Mouse (Mus musculus) liver, embryonic 13.5 days (tissue): Measurements from ENCODE around the gene Mknk1. TPM values are rescaled to one million over a fixed set of nuclear protein-coding genes. Genes with fewer than 3 reads are reported as not detected.

Source experiments
- ATAC-seq: fragments of 200-750 bp; cut with Nextera tagmentation; 2 replicates; pipeline ENCODE4 v1.8.0; 2017; ENCODE audit warnings: low read depth, mild to moderate bottlenecking, moderate number of reproducible peaks, moderate library complexity
- DNase-seq: peaks from one replicate; pipeline ENCODE4 v3.0.0; 2022
- H3K27ac ChIP-seq: fragments of 300-500 bp; sonication (generic); 2 replicates; pipeline ENCODE4 v1.5.1; 2015; ENCODE audit warnings: moderate library complexity, mild to moderate bottlenecking, inconsistent platforms
- H3K27me3 ChIP-seq: fragments of 300-500 bp; sonication (generic); 2 replicates; pipeline ENCODE4 v1.6.1; 2015; ENCODE audit warnings: mild to moderate bottlenecking, inconsistent platforms
- H3K36me3 ChIP-seq: fragments of 300-500 bp; sonication (generic); 2 replicates; pipeline ENCODE4 v1.6.1; 2015; ENCODE audit warnings: mild to moderate bottlenecking, inconsistent platforms
- H3K4me1 ChIP-seq: fragments of 300-500 bp; sonication (generic); replicated peaks from 2 replicates; pipeline ENCODE4 v1.6.1; 2015; ENCODE audit warnings: inconsistent platforms
- H3K4me2 ChIP-seq: fragments of 300-500 bp; sonication (generic); 2 replicates; pipeline ENCODE4 v1.6.1; 2015; ENCODE audit warnings: inconsistent platforms, mild to moderate bottlenecking, moderate library complexity
- H3K4me3 ChIP-seq: fragments of 300-500 bp; sonication (generic); replicated peaks from 2 replicates; pipeline ENCODE4 v1.5.1; 2015; ENCODE audit warnings: mild to moderate bottlenecking, inconsistent platforms
- H3K9ac ChIP-seq: fragments of 300-500 bp; sonication (generic); 2 replicates; pipeline ENCODE4 v1.6.1; 2015; ENCODE audit warnings: mild to moderate bottlenecking, inconsistent platforms
- H3K9me3 ChIP-seq: fragments of 300-500 bp; sonication (generic); replicated peaks from 2 replicates; pipeline ENCODE4 v1.6.1; 2016; ENCODE audit warnings: inconsistent platforms
- WGBS: fragments of 180-500 bp; shearing (Covaris S2); methylation state at CpG from one replicate; pipeline ENCODE4 v1.1.7; 2015; ENCODE audit not compliant: insufficient replicate concordance; 5-methylcytosine and 5-hydroxymethylcytosine counted together
- polyA plus RNA-seq: library from polyadenylated mRNA; unstranded; fragments of >200 nt; fragmentation: Nextera tagmentation; extraction: Ambion mirVana; gene quantifications from 2 replicates; pipeline ENCODE4 v1.2.1, GENCODE M21; 2015

The Mknk1 gene
- polyA plus RNA-seq, 1 experiment from 2014 or later = 32.1 TPM

- Histone ChIP-seq H3K9me3 (no peaks in the 10 kb centered on the region), H3K27me3 (peaks cover 90% of the 10 kb centered on the region), H3K36me3 (no peaks in the 10 kb centered on the region), H3K4me1 (no peaks in the 10 kb centered on the region; the same call in 1 of the 2 replicates), H3K9ac (no peak overlapping the region), H3K27ac (no peak overlapping the region), H3K4me3 (no peak overlapping the region), H3K4me2 (no peak overlapping the region)
- 24% methylated on average over 3 of the region's 3 CpGs for WGBS
- DNase-seq (no peak), ATAC-seq (no peak)
Measured at GRCm38 (mm10) chr4:115894281-115894680, 55.3 kb downstream of the Mknk1 start.

- H3K36me3 ChIP-seq = no peaks in the 10 kb centered on the region
- no peaks in the 10 kb centered on the region for H3K4me1 ChIP-seq
- peak overlapping the region; percentile 28 for H3K4me3 ChIP-seq
- peak; percentile 36; the same call in 1 of the 2 replicates for ATAC-seq
- H3K27me3 ChIP-seq = peaks cover 86% of the 10 kb centered on the region
- 3% methylated on average over 56 of the region's 56 CpGs for WGBS
- H3K4me2 ChIP-seq = peak overlapping the region; percentile 42
- no peak overlapping the region for H3K27ac ChIP-seq
- H3K9me3 ChIP-seq = no peaks in the 10 kb centered on the region
- no peak for DNase-seq
- no peak overlapping the region for H3K9ac ChIP-seq
Measured at GRCm38 (mm10) chr4:115897901-115898631, 59.1 kb downstream of the Mknk1 start.

- H3K9me3 ChIP-seq = no peaks in the 10 kb centered on the region
- DNase-seq (peak; percentile 23), ATAC-seq (no peak)
- H3K9ac ChIP-seq = no peak overlapping the region
- no peak overlapping the region for H3K4me2 ChIP-seq
- no peak overlapping the region for H3K27ac ChIP-seq
- no peak overlapping the region for H3K4me3 ChIP-seq
- WGBS = 20% methylated on average over 5 of the region's 5 CpGs
- H3K4me1 ChIP-seq = no peaks in the 10 kb centered on the region
- no peaks in the 10 kb centered on the region for H3K36me3 ChIP-seq
- peaks cover 88% of the 10 kb centered on the region for H3K27me3 ChIP-seq
Measured at GRCm38 (mm10) chr4:115902816-115903215, 63.8 kb downstream of the Mknk1 start.

DNA sequence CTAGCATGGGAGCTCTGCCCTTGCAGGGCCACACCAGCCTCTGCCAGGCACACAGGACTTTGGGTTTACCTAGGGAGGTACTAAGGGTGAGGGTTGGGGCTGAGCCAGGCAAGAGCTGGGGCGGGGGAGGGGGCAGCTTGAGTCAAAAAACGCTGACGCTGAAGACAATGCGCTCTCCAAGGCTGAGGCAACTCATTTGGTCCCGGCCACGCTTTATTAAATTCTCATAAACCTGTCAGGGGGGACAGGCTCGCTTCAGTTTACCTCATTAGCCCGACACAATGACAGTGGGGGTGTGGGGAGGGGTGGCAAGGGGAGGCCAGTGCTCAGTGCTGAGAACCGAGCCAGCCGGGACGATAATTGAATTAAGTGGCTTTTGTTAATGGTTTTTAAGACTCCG is 65.4 kb downstream of the Mknk1 start:
- Histone ChIP-seq H3K9ac (no peak overlapping the region), H3K4me1 (no peaks in the 10 kb centered on the region), H3K9me3 (no peaks in the 10 kb centered on the region), H3K4me2 (no peak overlapping the region), H3K27me3 (peaks cover 88% of the 10 kb centered on the region), H3K4me3 (no peak overlapping the region), H3K27ac (no peak overlapping the region), H3K36me3 (no peaks in the 10 kb centered on the region)
- 22% methylated on average over 12 of the region's 12 CpGs for WGBS
- DNase-seq (no peak), ATAC-seq (no peak)

GRCm38 (mm10) chr4:115905701-115906100 is 66.7 kb downstream of the Mknk1 start:
- no peaks in the 10 kb centered on the region for H3K9me3 ChIP-seq
- H3K27ac ChIP-seq = no peak overlapping the region
- DNase-seq (no peak), ATAC-seq (no peak)
- no peaks in the 10 kb centered on the region for H3K4me1 ChIP-seq
- H3K9ac ChIP-seq = no peak overlapping the region
- peaks cover 79% of the 10 kb centered on the region for H3K27me3 ChIP-seq
- no peak overlapping the region for H3K4me2 ChIP-seq
- no peaks in the 10 kb centered on the region for H3K36me3 ChIP-seq
- WGBS = 27% methylated on average over 7 of the region's 7 CpGs
- H3K4me3 ChIP-seq = no peak overlapping the region

- Histone ChIP-seq H3K4me3 (no peak overlapping the region), H3K27me3 (peaks cover 78% of the 10 kb centered on the region), H3K4me2 (no peak overlapping the region), H3K36me3 (no peaks in the 10 kb centered on the region), H3K27ac (no peak overlapping the region), H3K9ac (no peak overlapping the region), H3K9me3 (no peaks in the 10 kb centered on the region), H3K4me1 (no peaks in the 10 kb centered on the region)
- no peak for ATAC-seq
- DNase-seq = no peak
- WGBS = 58% methylated on average over 3 of the region's 3 CpGs
Measured at GRCm38 (mm10) chr4:115906791-115907190, 67.8 kb downstream of the Mknk1 start.

DNA sequence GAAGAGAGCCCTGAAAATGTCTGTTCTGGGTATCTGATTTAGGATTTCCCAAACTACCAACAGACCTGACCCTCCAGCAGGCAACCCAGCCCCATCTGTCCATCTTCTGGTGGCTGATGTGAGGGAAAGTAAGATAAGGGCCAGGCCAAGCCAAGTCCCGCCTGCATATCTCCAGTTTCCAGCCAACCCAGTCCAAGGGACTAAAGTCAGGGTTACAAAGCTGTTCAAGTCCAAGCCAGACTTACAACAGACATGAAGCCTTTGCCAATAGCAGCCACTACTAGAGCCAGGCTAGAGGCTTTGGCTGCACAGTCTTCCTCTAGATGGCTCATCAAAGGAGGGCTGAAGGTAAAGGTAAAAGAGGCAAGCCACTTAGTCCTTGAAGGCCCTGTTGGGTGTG is 69.0 kb downstream of the Mknk1 start:
- 6% methylated on average over 1 of the region's 1 CpGs for WGBS
- no peak for ATAC-seq
- peaks cover 78% of the 10 kb centered on the region for H3K27me3 ChIP-seq

GRCm38 (mm10) chr4:115908641-115909040 is 69.6 kb downstream of the Mknk1 start:
- no peak for DNase-seq

More for the DNA sequence above, 69.0 kb downstream of the Mknk1 start:
- H3K36me3 ChIP-seq = no peaks in the 10 kb centered on the region
- H3K4me1 ChIP-seq = no peaks in the 10 kb centered on the region
- no peak for DNase-seq
- H3K27ac ChIP-seq = no peak overlapping the region
- H3K4me2 ChIP-seq = no peak overlapping the region
- no peak overlapping the region for H3K9ac ChIP-seq
- H3K4me3 ChIP-seq = no peak overlapping the region
- no peaks in the 10 kb centered on the region for H3K9me3 ChIP-seq

GRCm38 (mm10) chr4:115911586-115911985 is 72.6 kb downstream of the Mknk1 start:
- no peak for DNase-seq
- 17% methylated on average over 4 of the region's 4 CpGs for WGBS

More at GRCm38 (mm10) chr4:115908641-115909040, 69.6 kb downstream of the Mknk1 start:
- Histone ChIP-seq H3K27me3 (peaks cover 81% of the 10 kb centered on the region), H3K36me3 (no peaks in the 10 kb centered on the region), H3K4me3 (no peak overlapping the region), H3K4me1 (no peaks in the 10 kb centered on the region), H3K27ac (no peak overlapping the region), H3K9me3 (no peaks in the 10 kb centered on the region), H3K9ac (no peak overlapping the region), H3K4me2 (no peak overlapping the region)
- WGBS = 24% methylated on average over 7 of the region's 7 CpGs
- no peak for ATAC-seq

GRCm38 (mm10) chr4:115919911-115920310 is 80.9 kb downstream of the Mknk1 start:
- Histone ChIP-seq H3K4me3 (no peak overlapping the region), H3K27ac (no peak overlapping the region), H3K9me3 (no peaks in the 10 kb centered on the region), H3K27me3 (peaks cover 58% of the 10 kb centered on the region), H3K4me2 (no peak overlapping the region), H3K4me1 (no peaks in the 10 kb centered on the region), H3K36me3 (no peaks in the 10 kb centered on the region), H3K9ac (no peak overlapping the region)
- WGBS = 71% methylated on average over 16 of the region's 16 CpGs
- DNase-seq (no peak), ATAC-seq (no peak)

More at GRCm38 (mm10) chr4:115911586-115911985, 72.6 kb downstream of the Mknk1 start:
- Histone ChIP-seq H3K4me1 (no peaks in the 10 kb centered on the region), H3K9me3 (no peaks in the 10 kb centered on the region), H3K27me3 (peaks cover 61% of the 10 kb centered on the region), H3K4me3 (no peak overlapping the region), H3K9ac (no peak overlapping the region), H3K4me2 (no peak overlapping the region), H3K27ac (no peak overlapping the region), H3K36me3 (no peaks in the 10 kb centered on the region)
- no peak for ATAC-seq

GRCm38 (mm10) chr4:115922688-115923087 is 83.7 kb downstream of the Mknk1 start:
- H3K4me1 ChIP-seq = no peaks in the 10 kb centered on the region
- no peak overlapping the region for H3K4me2 ChIP-seq
- no peak overlapping the region for H3K27ac ChIP-seq
- DNase-seq (no peak), ATAC-seq (no peak)
- H3K9ac ChIP-seq = no peak overlapping the region
- no peaks in the 10 kb centered on the region for H3K36me3 ChIP-seq
- H3K27me3 ChIP-seq = peaks cover 49% of the 10 kb centered on the region
- WGBS = 62% methylated on average over 5 of the region's 5 CpGs
- H3K9me3 ChIP-seq = no peaks in the 10 kb centered on the region
- H3K4me3 ChIP-seq = no peak overlapping the region

GRCm38 (mm10) chr4:115923262-115923880 is 84.4 kb downstream of the Mknk1 start:
- Histone ChIP-seq H3K36me3 (no peaks in the 10 kb centered on the region), H3K4me2 (no peak overlapping the region), H3K27ac (no peak overlapping the region), H3K4me3 (no peak overlapping the region), H3K27me3 (peaks cover 49% of the 10 kb centered on the region), H3K9ac (no peak overlapping the region), H3K4me1 (no peaks in the 10 kb centered on the region), H3K9me3 (no peaks in the 10 kb centered on the region)
- no peak for ATAC-seq
- 63% methylated on average over 16 of the region's 16 CpGs for WGBS
- no peak for DNase-seq
